Mouse (Mus musculus) spleen, adult 2 months (tissue): ENCODE measurements around the gene Prl2b1.

Experiments used
- CTCF ChIP-seq: fragments of 200-500 bp; IDR thresholded peaks from 2 replicates; pipeline ENCODE4 v1.5.1; 2011; ENCODE audit warnings: mild to moderate bottlenecking, inconsistent platforms; ENCODE audit not compliant: insufficient read depth, insufficient read length, insufficient replicate concordance; ENCODE audit errors: extremely low read depth
- POLR2A ChIP-seq: fragments of 200-500 bp; IDR thresholded peaks from 2 replicates; pipeline ENCODE4 v1.6.1; 2011; ENCODE audit warnings: low read depth, low read length, inconsistent platforms

DNA sequence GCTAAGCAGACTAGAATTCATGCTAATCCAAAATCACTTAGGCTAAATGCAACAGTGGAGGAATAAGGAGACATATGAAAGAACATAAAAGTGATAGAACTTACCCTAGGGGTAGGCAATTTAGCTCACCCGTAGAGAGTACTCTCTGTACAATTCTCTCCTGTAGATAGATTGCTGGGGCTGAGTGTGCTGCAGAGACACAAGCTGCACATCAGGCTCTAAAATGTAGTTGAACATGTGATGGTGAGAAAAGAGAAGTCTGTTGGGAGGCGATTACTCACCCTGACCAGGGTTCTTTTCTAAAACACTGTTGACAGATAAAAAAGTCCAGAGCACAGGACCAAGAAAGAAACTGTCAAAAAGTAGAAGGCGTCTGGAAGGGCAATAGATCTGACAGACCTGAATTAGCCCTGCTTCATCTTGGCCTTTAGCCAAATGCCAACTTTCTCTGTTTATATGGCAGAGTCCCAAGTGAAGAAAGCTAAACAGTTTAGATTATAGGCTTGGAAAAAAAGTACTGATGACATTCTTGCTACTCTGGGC, 47.8 kb downstream of the Prl2b1 start:
- TF ChIP-seq POLR2A (no peak), CTCF (no peak)
